Mouse (Mus musculus) embryonic facial prominence, embryonic 13.5 days (tissue): ENCODE measurements at regions not wholly inside any gene's neighbourhood (a gene's known extent, or its start where the extent isn't known, plus 50 kb on each side); places are given as distances from the start of the nearest gene placed in this dataset.

ENCODE experiments used
- ATAC-seq: fragments of 200-750 bp; cut with Nextera tagmentation; 2 replicates; pipeline ENCODE4 v1.8.0; 2017; ENCODE audit warnings: low read depth; ENCODE audit not compliant: insufficient number of reproducible peaks, insufficient read depth, low FRiP score, low TSS enrichment
- H3K27ac ChIP-seq: fragments of 300-500 bp; sonication (generic); 2 replicates; pipeline ENCODE4 v1.5.1; 2015; ENCODE audit warnings: moderate library complexity, mild to moderate bottlenecking, inconsistent platforms
- H3K27me3 ChIP-seq: fragments of 300-500 bp; sonication (generic); 2 replicates; pipeline ENCODE4 v1.6.1; 2015; ENCODE audit warnings: mild to moderate bottlenecking, inconsistent platforms
- H3K36me3 ChIP-seq: fragments of 300-500 bp; sonication (generic); 2 replicates; pipeline ENCODE4 v1.6.1; 2015; ENCODE audit warnings: mild to moderate bottlenecking, inconsistent platforms
- H3K4me1 ChIP-seq: fragments of 300-500 bp; sonication (generic); 2 replicates; pipeline ENCODE4 v1.6.1; 2015; ENCODE audit warnings: inconsistent platforms
- H3K4me2 ChIP-seq: fragments of 300-500 bp; sonication (generic); 2 replicates; pipeline ENCODE4 v1.6.1; 2015; ENCODE audit warnings: moderate library complexity, mild to moderate bottlenecking, inconsistent platforms
- H3K4me3 ChIP-seq: fragments of 300-500 bp; sonication (generic); 2 replicates; pipeline ENCODE4 v1.5.1; 2015; ENCODE audit warnings: mild to moderate bottlenecking, inconsistent platforms
- H3K9ac ChIP-seq: fragments of 300-500 bp; sonication (generic); 2 replicates; pipeline ENCODE4 v1.6.1; 2015; ENCODE audit warnings: mild to moderate bottlenecking, inconsistent platforms
- H3K9me3 ChIP-seq: fragments of 300-500 bp; sonication (generic); 2 replicates; pipeline ENCODE4 v1.6.1; 2016; ENCODE audit warnings: inconsistent platforms
- WGBS: fragments of 180-500 bp; shearing (Covaris S2); methylation state at CpG from one replicate; pipeline ENCODE4 v1.1.7; 2015; ENCODE audit warnings: mixed read lengths; 5-methylcytosine and 5-hydroxymethylcytosine counted together

- Histone ChIP-seq H3K36me3 (no peaks in the 10 kb centered on the region), H3K4me3 (no peak overlapping the region), H3K9ac (no peak overlapping the region), H3K9me3 (no peaks in the 10 kb centered on the region), H3K4me2 (no peak overlapping the region), H3K27ac (no peak overlapping the region), H3K4me1 (no peaks in the 10 kb centered on the region), H3K27me3 (no peaks in the 10 kb centered on the region)
- WGBS = 42% methylated on average over 10 of the region's 10 CpGs
- ATAC-seq = no peak
Observed at GRCm38 (mm10) chr5:132728689-132729189, 185.6 kb upstream of the Auts2 start.

- Histone ChIP-seq H3K27me3 (no peaks in the 10 kb centered on the region; the same call in 1 of the 2 replicates), H3K9me3 (no peaks in the 10 kb centered on the region), H3K27ac (no peak overlapping the region), H3K4me1 (peaks cover 10% of the 10 kb centered on the region), H3K9ac (no peak overlapping the region), H3K4me3 (no peak overlapping the region), H3K36me3 (no peaks in the 10 kb centered on the region), H3K4me2 (no peak overlapping the region)
- WGBS = 63% methylated on average over 2 of the region's 2 CpGs
- ATAC-seq = no peak
Observed at GRCm38 (mm10) chr5:132724467-132724866, 181.3 kb upstream of the Auts2 start.

GRCm38 (mm10) chr5:132710301-132710700, 167.2 kb upstream of the Auts2 start:
- no peaks in the 10 kb centered on the region for H3K27me3 ChIP-seq
- peak overlapping the region; percentile 76 for H3K27ac ChIP-seq
- no peaks in the 10 kb centered on the region for H3K36me3 ChIP-seq
- H3K4me2 ChIP-seq = no peak overlapping the region
- no peaks in the 10 kb centered on the region for H3K9me3 ChIP-seq
- H3K4me3 ChIP-seq = no peak overlapping the region
- no peak for ATAC-seq
- H3K4me1 ChIP-seq = peaks cover 3% of the 10 kb centered on the region; the same call in 1 of the 2 replicates
- 24% methylated on average over 4 of the region's 4 CpGs for WGBS
- no peak overlapping the region for H3K9ac ChIP-seq

GRCm38 (mm10) chr5:132707531-132707930, 164.4 kb upstream of the Auts2 start:
- ATAC-seq = no peak
- Histone ChIP-seq H3K27ac (no peak overlapping the region), H3K9me3 (no peaks in the 10 kb centered on the region), H3K36me3 (no peaks in the 10 kb centered on the region), H3K9ac (no peak overlapping the region), H3K27me3 (no peaks in the 10 kb centered on the region), H3K4me3 (no peak overlapping the region), H3K4me1 (peaks cover 20% of the 10 kb centered on the region), H3K4me2 (no peak overlapping the region)
- 73% methylated on average over 4 of the region's 4 CpGs for WGBS

GRCm38 (mm10) chr5:132703455-132704100, 160.4 kb upstream of the Auts2 start:
- Histone ChIP-seq H3K4me3 (no peak overlapping the region), H3K4me2 (no peak overlapping the region), H3K27ac (peak overlapping the region; percentile 33; the same call in 1 of the 2 replicates), H3K27me3 (no peaks in the 10 kb centered on the region), H3K9ac (no peak overlapping the region), H3K4me1 (peaks cover 20% of the 10 kb centered on the region), H3K9me3 (no peaks in the 10 kb centered on the region), H3K36me3 (no peaks in the 10 kb centered on the region)
- 66% methylated on average over 10 of the region's 10 CpGs for WGBS
- ATAC-seq = no peak

- Histone ChIP-seq H3K27ac (no peak overlapping the region), H3K4me3 (no peak overlapping the region), H3K9me3 (no peaks in the 10 kb centered on the region), H3K4me1 (peaks cover 20% of the 10 kb centered on the region), H3K27me3 (no peaks in the 10 kb centered on the region), H3K36me3 (no peaks in the 10 kb centered on the region), H3K9ac (no peak overlapping the region), H3K4me2 (no peak overlapping the region)
- ATAC-seq = no peak
- 49% methylated on average over 3 of the region's 3 CpGs for WGBS
Observed at GRCm38 (mm10) chr5:132702573-132702972, 159.4 kb upstream of the Auts2 start.

- Histone ChIP-seq H3K4me2 (no peak overlapping the region), H3K4me1 (no peaks in the 10 kb centered on the region), H3K9me3 (peaks cover 4% of the 10 kb centered on the region), H3K36me3 (no peaks in the 10 kb centered on the region), H3K4me3 (no peak overlapping the region), H3K9ac (no peak overlapping the region), H3K27ac (no peak overlapping the region), H3K27me3 (no peaks in the 10 kb centered on the region)
- 89% methylated on average over 10 of the region's 10 CpGs for WGBS
- ATAC-seq = no peak
Observed at GRCm38 (mm10) chr5:132690784-132691183, 147.6 kb upstream of the Auts2 start.

GRCm38 (mm10) chr5:132675261-132675660, 132.1 kb upstream of the Auts2 start:
- no peak for ATAC-seq
- peaks cover 8% of the 10 kb centered on the region; the same call in 1 of the 2 replicates for H3K4me1 ChIP-seq
- no peaks in the 10 kb centered on the region for H3K9me3 ChIP-seq
- 97% methylated on average over 11 of the region's 11 CpGs for WGBS
- 0 out of 2 replicates have a peak, but pooled peaks cover 5% of the 10 kb centered on the region for H3K27me3 ChIP-seq
- no peak overlapping the region for H3K4me2 ChIP-seq
- H3K9ac ChIP-seq = no peak overlapping the region
- H3K27ac ChIP-seq = no peak overlapping the region
- H3K4me3 ChIP-seq = no peak overlapping the region
- no peaks in the 10 kb centered on the region for H3K36me3 ChIP-seq

GRCm38 (mm10) chr5:132673599-132674305, 130.6 kb upstream of the Auts2 start:
- no peak for ATAC-seq
- WGBS = 40% methylated on average over 6 of the region's 6 CpGs

GRCm38 (mm10) chr5:132671496-132671895, 128.4 kb upstream of the Auts2 start:
- no peak overlapping the region for H3K27ac ChIP-seq
- H3K36me3 ChIP-seq = no peaks in the 10 kb centered on the region
- ATAC-seq = no peak
- no peaks in the 10 kb centered on the region for H3K9me3 ChIP-seq
- H3K4me3 ChIP-seq = no peak overlapping the region
- H3K4me1 ChIP-seq = peaks cover 13% of the 10 kb centered on the region
- H3K27me3 ChIP-seq = 0 out of 2 replicates have a peak, but pooled peaks cover 5% of the 10 kb centered on the region
- WGBS = 65% methylated on average over 5 of the region's 5 CpGs
- H3K4me2 ChIP-seq = no peak overlapping the region
- H3K9ac ChIP-seq = no peak overlapping the region

More at GRCm38 (mm10) chr5:132673599-132674305, 130.6 kb upstream of the Auts2 start:
- 0 out of 2 replicates have a peak, but pooled peaks cover 5% of the 10 kb centered on the region for H3K27me3 ChIP-seq
- no peak overlapping the region for H3K27ac ChIP-seq
- no peaks in the 10 kb centered on the region for H3K9me3 ChIP-seq
- H3K4me2 ChIP-seq = no peak overlapping the region
- H3K4me1 ChIP-seq = peaks cover 8% of the 10 kb centered on the region; the same call in 1 of the 2 replicates
- H3K36me3 ChIP-seq = no peaks in the 10 kb centered on the region
- no peak overlapping the region for H3K4me3 ChIP-seq
- H3K9ac ChIP-seq = no peak overlapping the region

GRCm38 (mm10) chr5:132667316-132667715, 124.2 kb upstream of the Auts2 start:
- H3K27ac ChIP-seq = peak overlapping the region; percentile 23; the same call in 1 of the 2 replicates
- H3K36me3 ChIP-seq = no peaks in the 10 kb centered on the region
- H3K4me3 ChIP-seq = no peak overlapping the region
- 60% methylated on average over 4 of the region's 4 CpGs for WGBS
- no peak overlapping the region for H3K9ac ChIP-seq
- H3K9me3 ChIP-seq = no peaks in the 10 kb centered on the region
- no peaks in the 10 kb centered on the region for H3K27me3 ChIP-seq
- H3K4me2 ChIP-seq = no peak overlapping the region
- peaks cover 6% of the 10 kb centered on the region; the same call in 1 of the 2 replicates for H3K4me1 ChIP-seq
- ATAC-seq = no peak

GRCm38 (mm10) chr5:132661266-132661665, 118.1 kb upstream of the Auts2 start:
- no peaks in the 10 kb centered on the region for H3K4me1 ChIP-seq
- ATAC-seq = no peak
- H3K27me3 ChIP-seq = no peaks in the 10 kb centered on the region; the same call in 1 of the 2 replicates
- WGBS = 76% methylated on average over 1 of the region's 1 CpGs
- 0 out of 2 replicates have a peak, but pooled peaks cover 2% of the 10 kb centered on the region for H3K9me3 ChIP-seq
- no peak overlapping the region for H3K9ac ChIP-seq
- no peak overlapping the region for H3K4me3 ChIP-seq
- H3K27ac ChIP-seq = no peak overlapping the region
- H3K4me2 ChIP-seq = no peak overlapping the region
- H3K36me3 ChIP-seq = no peaks in the 10 kb centered on the region
